Mouse (Mus musculus) heart, embryonic 16.5 days (tissue): Measurements from ENCODE around the gene Pvalb. TPM values are rescaled to one million over a fixed set of nuclear protein-coding genes. Genes with fewer than 3 reads are reported as not detected.

ENCODE experiments used
- ATAC-seq: fragments of 200-750 bp; cut with Nextera tagmentation; replicated peaks from 2 replicates; pipeline ENCODE4 v1.8.0; 2017; ENCODE audit warnings: moderate number of reproducible peaks; ENCODE audit not compliant: insufficient read depth, low FRiP score; ENCODE audit errors: extremely low read depth
- H3K27ac ChIP-seq: fragments of 300-500 bp; sonication (generic); 2 replicates; pipeline ENCODE4 v1.5.1; 2014; ENCODE audit warnings: mild to moderate bottlenecking, low read length, control low read depth, moderate library complexity
- H3K27me3 ChIP-seq: fragments of 300-500 bp; sonication (generic); 2 replicates; pipeline ENCODE4 v1.6.1; 2014; ENCODE audit warnings: low read length, mixed read lengths; ENCODE audit not compliant: control insufficient read depth, insufficient read depth
- H3K36me3 ChIP-seq: fragments of 300-500 bp; sonication (generic); 2 replicates; pipeline ENCODE4 v1.6.1; 2014; ENCODE audit not compliant: control insufficient read depth, insufficient read depth
- H3K4me1 ChIP-seq: fragments of 300-500 bp; sonication (generic); 2 replicates; pipeline ENCODE4 v1.6.1; 2014; ENCODE audit warnings: low read length, mixed read lengths; ENCODE audit not compliant: control insufficient read depth, insufficient read depth
- H3K4me2 ChIP-seq: fragments of 300-500 bp; sonication (generic); 2 replicates; pipeline ENCODE4 v1.6.1; 2014; ENCODE audit warnings: low read depth, mild to moderate bottlenecking, control low read depth, low read length
- H3K4me3 ChIP-seq: fragments of 300-500 bp; sonication (generic); 2 replicates; pipeline ENCODE4 v1.5.1; 2014; ENCODE audit warnings: mild to moderate bottlenecking, control low read depth, low read length
- H3K9ac ChIP-seq: fragments of 300-500 bp; sonication (generic); 2 replicates; pipeline ENCODE4 v1.6.1; 2014; ENCODE audit warnings: low read length, control low read depth
- H3K9me3 ChIP-seq: fragments of 300-500 bp; sonication (generic); replicated peaks from 2 replicates; pipeline ENCODE4 v1.6.1; 2016; ENCODE audit warnings: low read length; ENCODE audit not compliant: control insufficient read depth
- WGBS: fragments of 180-500 bp; shearing (Covaris S2); extraction: QIAGEN DNeasy Blood & Tissue Kit; methylation state at CpG from one replicate; pipeline ENCODE4 v1.1.7; 2014; 5-methylcytosine and 5-hydroxymethylcytosine counted together
- polyA plus RNA-seq: library from polyadenylated mRNA; unstranded; fragments of >200 nt; fragmentation: Nextera tagmentation; extraction: Ambion mirVana; gene quantifications from 2 replicates; pipeline ENCODE4 v1.2.1, GENCODE M21; 2015

Pvalb gene
- polyA plus RNA-seq, 1 experiment from 2014 or later: 1.1 TPM

DNA sequence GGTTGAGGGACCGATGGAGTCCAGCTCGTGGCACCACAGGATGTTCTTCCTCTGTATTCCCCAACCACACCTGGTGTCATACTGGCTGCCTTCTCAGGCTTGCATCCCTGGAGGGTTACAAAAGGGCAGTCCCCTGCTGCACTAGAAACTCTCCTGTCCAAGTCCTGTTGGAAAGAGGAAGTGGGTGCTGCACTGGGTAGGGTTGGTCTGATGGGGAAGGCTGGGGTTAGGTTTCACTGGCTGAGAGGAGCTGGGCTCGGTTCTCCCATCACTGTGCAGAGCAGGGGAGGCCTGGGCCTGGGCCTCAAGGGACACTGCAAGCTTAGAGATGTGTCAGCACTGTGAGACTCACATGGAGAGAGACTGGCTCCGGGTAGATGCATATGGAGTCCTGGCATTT lies 4.0 kb upstream of the Pvalb start:
- H3K9ac ChIP-seq: no peak overlapping the region
- H3K4me3 ChIP-seq: no peak overlapping the region
- H3K4me1 ChIP-seq: no peaks in the 10 kb centered on the region
- 80% methylated on average over 4 of the region's 4 CpGs for WGBS
- H3K27me3 ChIP-seq: peaks cover 18% of the 10 kb centered on the region
- no peaks in the 10 kb centered on the region for H3K36me3 ChIP-seq
- H3K4me2 ChIP-seq: no peak overlapping the region
- H3K9me3 ChIP-seq: peaks cover 9% of the 10 kb centered on the region
- no peak for ATAC-seq
- H3K27ac ChIP-seq: no peak overlapping the region

DNA sequence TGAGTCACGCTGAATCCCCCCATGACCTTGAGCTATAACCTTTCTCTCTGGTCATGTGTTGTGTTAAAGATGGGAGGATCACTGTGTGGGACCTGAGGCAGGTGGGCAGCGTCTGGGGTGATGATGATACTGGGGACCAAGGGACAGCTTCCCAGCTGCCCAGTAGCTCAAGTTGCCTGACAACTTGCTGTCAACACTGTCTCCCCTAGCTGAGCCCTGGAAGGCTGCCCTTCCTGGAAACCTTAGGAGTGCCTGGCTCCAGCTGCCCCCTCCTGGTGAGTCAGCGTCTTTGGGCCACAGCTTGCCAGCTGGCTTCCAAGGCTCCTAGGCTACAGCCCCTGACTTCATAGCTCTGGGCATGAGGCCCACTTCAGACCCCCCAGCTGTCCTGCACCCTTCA lies 1.0 kb downstream of the Pvalb start:
- ATAC-seq: no peak
- H3K27me3 ChIP-seq: peaks cover 61% of the 10 kb centered on the region

GRCm38 (mm10) chr15:78204053-78204847 lies 1.9 kb downstream of the Pvalb start:
- WGBS: 1% methylated on average over 41 of the region's 41 CpGs
- no peaks in the 10 kb centered on the region for H3K36me3 ChIP-seq
- H3K4me3 ChIP-seq: peak overlapping the region; percentile 33
- no peak overlapping the region for H3K9ac ChIP-seq
- H3K4me2 ChIP-seq: peak overlapping the region; percentile 59
- peaks cover 10% of the 10 kb centered on the region; the same call in 1 of the 2 replicates for H3K4me1 ChIP-seq
- ATAC-seq: peak; percentile 84
- H3K27ac ChIP-seq: no peak overlapping the region
- H3K9me3 ChIP-seq: peaks cover 2% of the 10 kb centered on the region; the same call in 1 of the 2 replicates
- peaks cover 66% of the 10 kb centered on the region for H3K27me3 ChIP-seq

More for the DNA sequence above, 1.0 kb downstream of the Pvalb start:
- H3K4me3 ChIP-seq: no peak overlapping the region
- no peaks in the 10 kb centered on the region for H3K36me3 ChIP-seq
- WGBS: 28% methylated on average over 3 of the region's 3 CpGs
- peaks cover 9% of the 10 kb centered on the region for H3K9me3 ChIP-seq
- peaks cover 10% of the 10 kb centered on the region; the same call in 1 of the 2 replicates for H3K4me1 ChIP-seq
- no peak overlapping the region for H3K9ac ChIP-seq
- H3K27ac ChIP-seq: no peak overlapping the region
- no peak overlapping the region for H3K4me2 ChIP-seq

DNA sequence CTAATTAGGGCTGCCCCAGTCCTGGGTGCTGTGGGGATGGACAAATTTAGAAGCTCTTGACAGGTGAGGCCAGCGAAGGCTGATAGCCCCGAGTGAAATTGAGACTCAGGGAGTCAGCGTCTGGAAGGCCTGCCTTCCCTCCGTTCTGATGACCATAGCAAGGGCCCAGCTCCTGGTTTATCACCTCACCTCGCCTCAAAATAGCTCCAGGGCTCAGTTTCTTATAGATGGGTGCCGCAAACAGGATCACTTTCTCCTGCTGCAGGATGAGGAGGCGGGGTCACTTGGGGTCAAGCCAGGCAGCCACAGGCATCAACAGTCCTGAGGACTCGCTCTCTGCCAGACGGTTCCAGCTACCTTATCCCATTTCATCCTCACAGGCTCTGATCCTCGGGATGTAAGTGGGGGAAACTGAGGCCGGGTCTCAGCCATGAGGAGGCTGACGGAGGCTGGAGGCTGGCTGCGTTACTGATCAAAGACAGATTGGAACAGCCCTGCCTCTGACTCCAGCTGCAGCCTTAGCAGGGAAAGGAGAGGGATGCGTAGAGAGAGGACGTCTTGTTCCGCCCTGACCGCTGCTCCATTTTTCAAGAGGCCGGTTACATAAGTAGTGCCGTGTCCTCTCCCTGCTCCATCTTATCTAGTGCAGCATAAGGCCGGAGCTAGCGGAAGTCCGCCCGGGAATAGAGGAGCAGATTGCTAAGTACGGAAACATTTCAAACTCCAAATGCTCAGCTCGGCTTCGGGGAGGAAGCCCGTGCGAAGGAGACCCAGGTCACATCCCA lies 10.9 kb downstream of the Pvalb start:
- Histone ChIP-seq H3K27me3 (peaks cover 21% of the 10 kb centered on the region), H3K9me3 (no peaks in the 10 kb centered on the region), H3K27ac (no peak overlapping the region), H3K4me1 (peaks cover 2% of the 10 kb centered on the region; the same call in 1 of the 2 replicates), H3K9ac (no peak overlapping the region), H3K36me3 (no peaks in the 10 kb centered on the region), H3K4me2 (no peak overlapping the region), H3K4me3 (no peak overlapping the region)
- ATAC-seq: no peak
- 40% methylated on average over 28 of the region's 28 CpGs for WGBS

- no peaks in the 10 kb centered on the region for H3K36me3 ChIP-seq
- no peak overlapping the region for H3K9ac ChIP-seq
- ATAC-seq: no peak
- H3K4me3 ChIP-seq: no peak overlapping the region
- no peak overlapping the region for H3K4me2 ChIP-seq
- H3K27ac ChIP-seq: no peak overlapping the region
- H3K9me3 ChIP-seq: no peaks in the 10 kb centered on the region
- WGBS: 54% methylated on average over 3 of the region's 3 CpGs
- peaks cover 17% of the 10 kb centered on the region for H3K27me3 ChIP-seq
- peaks cover 2% of the 10 kb centered on the region; the same call in 1 of the 2 replicates for H3K4me1 ChIP-seq
These were observed 11.9 kb downstream of the Pvalb start for GRCm38 (mm10) chr15:78194320-78194719.

DNA sequence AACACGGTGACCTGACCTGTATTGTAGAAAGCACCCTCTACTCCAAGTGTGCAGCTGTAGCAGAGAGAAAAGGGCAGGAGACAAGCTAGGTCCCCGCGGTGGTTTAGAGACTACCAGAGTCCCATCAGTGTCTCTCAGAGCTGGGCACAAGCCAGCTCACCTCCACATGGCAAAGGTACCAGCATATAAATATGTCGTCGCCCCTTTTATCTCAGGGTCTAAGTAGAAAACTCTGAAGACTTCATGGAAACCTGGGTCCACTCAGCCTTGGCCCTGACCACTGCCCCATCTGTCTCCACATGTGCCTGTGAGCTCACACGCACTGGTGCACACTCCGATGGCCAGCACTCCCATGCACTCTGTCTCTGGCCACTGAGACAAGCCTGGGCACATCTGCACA lies 16.6 kb downstream of the Pvalb start:
- 93% methylated on average over 7 of the region's 7 CpGs for WGBS
- H3K9me3 ChIP-seq: no peaks in the 10 kb centered on the region
- ATAC-seq: no peak
- H3K36me3 ChIP-seq: no peaks in the 10 kb centered on the region
- H3K27ac ChIP-seq: no peak overlapping the region
- H3K4me3 ChIP-seq: no peak overlapping the region
- no peak overlapping the region for H3K4me2 ChIP-seq
- H3K27me3 ChIP-seq: peaks cover 9% of the 10 kb centered on the region
- no peak overlapping the region for H3K9ac ChIP-seq
- H3K4me1 ChIP-seq: no peaks in the 10 kb centered on the region

- no peak overlapping the region for H3K4me2 ChIP-seq
- ATAC-seq: no peak
- peaks cover 12% of the 10 kb centered on the region for H3K27me3 ChIP-seq
- no peaks in the 10 kb centered on the region for H3K9me3 ChIP-seq
- H3K9ac ChIP-seq: no peak overlapping the region
- 77% methylated on average over 3 of the region's 3 CpGs for WGBS
- H3K36me3 ChIP-seq: no peaks in the 10 kb centered on the region
- H3K27ac ChIP-seq: no peak overlapping the region
- H3K4me3 ChIP-seq: no peak overlapping the region
- no peaks in the 10 kb centered on the region for H3K4me1 ChIP-seq
These were observed 17.7 kb downstream of the Pvalb start for GRCm38 (mm10) chr15:78188546-78188945.

- WGBS: 65% methylated on average over 5 of the region's 5 CpGs
- H3K9ac ChIP-seq: no peak overlapping the region
- H3K4me3 ChIP-seq: no peak overlapping the region
- no peaks in the 10 kb centered on the region for H3K36me3 ChIP-seq
- H3K9me3 ChIP-seq: no peaks in the 10 kb centered on the region
- no peak overlapping the region for H3K4me2 ChIP-seq
- H3K27ac ChIP-seq: no peak overlapping the region
- no peaks in the 10 kb centered on the region for H3K4me1 ChIP-seq
- peaks cover 21% of the 10 kb centered on the region for H3K27me3 ChIP-seq
- no peak for ATAC-seq
These were observed 19.3 kb downstream of the Pvalb start for GRCm38 (mm10) chr15:78186906-78187305.

DNA sequence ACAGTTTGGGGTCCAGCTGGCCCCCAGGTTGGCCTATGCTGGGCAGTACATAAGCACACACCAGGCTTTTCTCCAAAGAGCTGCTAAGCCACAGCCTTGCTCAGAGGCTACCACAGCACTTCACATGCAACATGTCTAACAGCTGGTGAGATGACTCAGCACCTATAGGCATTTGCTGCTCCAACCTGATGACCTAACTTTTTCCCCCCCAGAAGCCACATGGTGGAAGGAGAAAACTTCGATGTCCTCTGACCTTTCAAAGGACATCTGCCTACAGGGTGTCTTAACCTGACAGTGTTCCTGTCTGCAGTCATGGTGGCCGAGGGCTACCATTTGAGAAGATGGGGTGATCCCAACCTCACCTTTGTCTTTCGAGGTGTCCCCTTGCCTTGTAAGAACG lies 20.6 kb downstream of the Pvalb start:
- Histone ChIP-seq H3K4me2 (no peak overlapping the region), H3K27ac (no peak overlapping the region), H3K4me1 (no peaks in the 10 kb centered on the region), H3K36me3 (no peaks in the 10 kb centered on the region), H3K9ac (no peak overlapping the region), H3K9me3 (no peaks in the 10 kb centered on the region), H3K27me3 (peaks cover 23% of the 10 kb centered on the region), H3K4me3 (no peak overlapping the region)
- WGBS: 75% methylated on average over 4 of the region's 4 CpGs
- ATAC-seq: no peak
